ENCODE assay signal across 22 mouse cellular contexts in the genomic region with DNA sequence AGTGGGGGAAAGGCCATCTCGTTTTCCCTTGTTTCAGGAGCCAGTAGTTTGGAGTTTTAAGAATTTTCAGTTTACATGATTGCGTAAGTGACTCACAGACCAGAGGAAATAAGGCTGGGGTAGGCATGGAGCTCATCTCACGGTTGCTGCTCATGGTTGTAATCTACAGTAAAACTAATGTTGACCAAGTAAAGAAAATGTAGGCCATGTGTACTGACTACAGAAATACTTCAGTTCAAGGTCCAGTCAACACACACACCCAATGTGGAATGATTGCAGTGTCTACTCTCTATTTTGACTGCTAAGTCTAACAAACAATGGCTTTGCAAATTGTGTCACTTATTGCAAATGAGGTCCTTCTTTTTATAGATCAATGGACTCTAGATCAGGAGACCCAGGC.
DNase-seq lines count a peak whose midpoint lies in the region; ATAC-seq and TF ChIP-seq lines count a peak whose summit lies in the region.
"Had no signal": no experiment of that assay in that cellular context is flagged by ENCODE, and none has a peak within 500 bp of the region (broad histone marks: within the 10 kb centered on the region; RNA-seq: fewer than 3 reads in every experiment).

No protein-coding gene starts in this region.

- no peaks in the 10 kb centered on the region for H3K9me3 ChIP-seq in liver, embryonic 13.5 days (replicated peaks)
- H3K9me3 ChIP-seq in megakaryocyte, embryonic 14.5 days = no peaks in the 10 kb centered on the region
- no peaks in the 10 kb centered on the region for H3K9me3 ChIP-seq in stomach, postnatal 0 days (ENCODE audit: control insufficient read depth, low read length)
- H3K9me3 ChIP-seq: embryonic facial prominence, embryonic 15.5 days; heart, embryonic 13.5 days; hindbrain, embryonic 15.5 days; limb, embryonic 15.5 days had no signal

- H3K4me2 ChIP-seq in liver, embryonic 13.5 days = peak overlapping the region; percentile 25; the same call in 1 of the 2 replicates
- H3K4me2 ChIP-seq in stomach, postnatal 0 days (replicated peaks; ENCODE audit: low read depth) = no peak overlapping the region
- H3K4me2 ChIP-seq: embryonic facial prominence, embryonic 15.5 days; heart, embryonic 13.5 days; hindbrain, embryonic 15.5 days; limb, embryonic 15.5 days; midbrain, embryonic 11.5 days had no signal

- ATAC-seq in liver, embryonic 13.5 days (ENCODE audit: low read depth) = peak; percentile 52
- ATAC-seq in stomach, postnatal 0 days (ENCODE audit: low FRiP score, low TSS enrichment) = peak; percentile 92

- H3K9ac ChIP-seq in liver, adult 2 months (ENCODE audit: low read depth, low read length) = no peak overlapping the region
- no peak overlapping the region for H3K9ac ChIP-seq in liver, embryonic 13.5 days
- H3K9ac ChIP-seq in stomach, postnatal 0 days (ENCODE audit: low read length) = no peak overlapping the region
- H3K9ac ChIP-seq: embryonic facial prominence, embryonic 15.5 days; heart, embryonic 13.5 days; hindbrain, embryonic 15.5 days; limb, embryonic 15.5 days had no signal

- DNase-seq in liver, adult 2 months (ENCODE audit: extremely low read depth, low read depth, low spot score) = peak; percentile 49
- DNase-seq in liver (no peak), MN1 (ENCODE audit: low spot score) (no peak)
- no peak for DNase-seq in liver, embryonic 13.5 days
- DNase-seq in stomach, postnatal 0 days (ENCODE audit: low spot score) = no peak
- no peak for DNase-seq in cerebellum, adult 18-20 months
- no peak for DNase-seq in kidney, postnatal 36 days
- DNase-seq: cerebellum, postnatal 14 days; gastrocnemius, adult 2 months; heart, adult 11 months; kidney, adult 18-20 months; kidney, postnatal 10 days; layer of hippocampus, postnatal 36 days; right cerebral cortex, postnatal 4 days; thymus, adult 2 months had no signal

- no peak for TF ChIP-seq CTCF in liver, adult 2 months (IDR thresholded peaks at IDR 0.05; ENCODE audit: low read depth, low read length)
- TF ChIP-seq CTCF in stomach, postnatal 0 days (IDR thresholded peaks at IDR 0.05; ENCODE audit: low read depth) = no peak

- no peak for TF ChIP-seq POLR2A in liver, adult 2 months (IDR thresholded peaks at IDR 0.05; ENCODE audit: extremely low read depth, insufficient read depth, low read length)

- 28% methylated on average over 3 of the region's 3 CpGs for WGBS in liver, adult 2 months
- WGBS in liver, embryonic 13.5 days (ENCODE audit: insufficient replicate concordance) = 34% methylated on average over 3 of the region's 3 CpGs
- WGBS in stomach, postnatal 0 days = 52% methylated on average over 3 of the region's 3 CpGs

- no peaks in the 10 kb centered on the region for H3K36me3 ChIP-seq in liver, adult 2 months (ENCODE audit: control insufficient read depth, insufficient read depth, low read length)
- no peaks in the 10 kb centered on the region for H3K36me3 ChIP-seq in liver, embryonic 13.5 days
- peaks cover 79% of the 10 kb centered on the region for H3K36me3 ChIP-seq in megakaryocyte, embryonic 14.5 days (replicated peaks; ENCODE audit: low read length)
- H3K36me3 ChIP-seq in stomach, postnatal 0 days (ENCODE audit: control insufficient read depth, insufficient read depth, low read length) = no peaks in the 10 kb centered on the region
- H3K36me3 ChIP-seq: embryonic facial prominence, embryonic 15.5 days; heart, embryonic 13.5 days; hindbrain, embryonic 15.5 days; limb, embryonic 15.5 days had no signal

- peaks cover 3% of the 10 kb centered on the region; the same call in 1 of the 2 replicates for H3K4me1 ChIP-seq in liver, adult 2 months (ENCODE audit: control insufficient read depth, insufficient read depth, low read length)
- peaks cover 56% of the 10 kb centered on the region for H3K4me1 ChIP-seq in liver, embryonic 13.5 days (replicated peaks)
- H3K4me1 ChIP-seq in megakaryocyte, embryonic 14.5 days = peaks cover 98% of the 10 kb centered on the region
- no peaks in the 10 kb centered on the region for H3K4me1 ChIP-seq in stomach, postnatal 0 days (replicated peaks; ENCODE audit: control insufficient read depth, insufficient read depth)
- H3K4me1 ChIP-seq: limb, embryonic 15.5 days had no signal

- no peak for TF ChIP-seq EP300 in stomach, postnatal 0 days (optimal IDR thresholded peaks at IDR 0.05)

- no peaks in the 10 kb centered on the region for H3K27me3 ChIP-seq in liver, adult 2 months (ENCODE audit: control insufficient read depth, insufficient read depth, low read length)
- H3K27me3 ChIP-seq in liver, embryonic 13.5 days = no peaks in the 10 kb centered on the region
- no peaks in the 10 kb centered on the region for H3K27me3 ChIP-seq in megakaryocyte, embryonic 14.5 days (replicated peaks)
- H3K27me3 ChIP-seq in stomach, postnatal 0 days (ENCODE audit: control insufficient read depth, insufficient read depth, low read length) = no peaks in the 10 kb centered on the region
- H3K27me3 ChIP-seq: embryonic facial prominence, embryonic 15.5 days; heart, embryonic 13.5 days; hindbrain, embryonic 15.5 days; limb, embryonic 15.5 days had no signal

- no peak overlapping the region for H3K4me3 ChIP-seq in liver, adult 2 months (ENCODE audit: insufficient read depth, low read depth, low read length)
- no peak overlapping the region for H3K4me3 ChIP-seq in liver, embryonic 13.5 days (replicated peaks)
- peak overlapping the region; percentile 43 for H3K4me3 ChIP-seq in megakaryocyte, embryonic 14.5 days (replicated peaks)
- no peak overlapping the region for H3K4me3 ChIP-seq in stomach, postnatal 0 days (ENCODE audit: low read depth, low read length)
- H3K4me3 ChIP-seq: embryonic facial prominence, embryonic 15.5 days; gastrocnemius, adult 2 months; heart, embryonic 13.5 days; hindbrain, embryonic 15.5 days; layer of hippocampus, adult 2 months; limb, embryonic 15.5 days had no signal

- H3K27ac ChIP-seq in liver, adult 2 months (replicated peaks; ENCODE audit: insufficient read depth, low read depth, low read length) = no peak overlapping the region
- H3K27ac ChIP-seq in liver, embryonic 13.5 days = peak overlapping the region; percentile 70
- H3K27ac ChIP-seq in stomach, postnatal 0 days (replicated peaks) = peak overlapping the region; percentile 70
- H3K27ac ChIP-seq: embryonic facial prominence, embryonic 15.5 days; gastrocnemius, adult 2 months; heart, embryonic 13.5 days; hindbrain, embryonic 15.5 days; layer of hippocampus, adult 2 months; limb, embryonic 15.5 days had no signal

- H3K79me2 ChIP-seq in liver, adult 2 months (ENCODE audit: control insufficient read depth, insufficient read depth, low read length) = no peaks in the 10 kb centered on the region
